Mouse (Mus musculus): Measurements from ENCODE around the gene Dcaf12l2. TPM values are rescaled to one million over a fixed set of nuclear protein-coding genes. Genes with fewer than 3 reads are reported as not detected.

Gene Dcaf12l2
- not detected in 2 replicates for polyA plus RNA-seq (2012; ENCODE audit: insufficient read depth, low replicate concordance)

DNA sequence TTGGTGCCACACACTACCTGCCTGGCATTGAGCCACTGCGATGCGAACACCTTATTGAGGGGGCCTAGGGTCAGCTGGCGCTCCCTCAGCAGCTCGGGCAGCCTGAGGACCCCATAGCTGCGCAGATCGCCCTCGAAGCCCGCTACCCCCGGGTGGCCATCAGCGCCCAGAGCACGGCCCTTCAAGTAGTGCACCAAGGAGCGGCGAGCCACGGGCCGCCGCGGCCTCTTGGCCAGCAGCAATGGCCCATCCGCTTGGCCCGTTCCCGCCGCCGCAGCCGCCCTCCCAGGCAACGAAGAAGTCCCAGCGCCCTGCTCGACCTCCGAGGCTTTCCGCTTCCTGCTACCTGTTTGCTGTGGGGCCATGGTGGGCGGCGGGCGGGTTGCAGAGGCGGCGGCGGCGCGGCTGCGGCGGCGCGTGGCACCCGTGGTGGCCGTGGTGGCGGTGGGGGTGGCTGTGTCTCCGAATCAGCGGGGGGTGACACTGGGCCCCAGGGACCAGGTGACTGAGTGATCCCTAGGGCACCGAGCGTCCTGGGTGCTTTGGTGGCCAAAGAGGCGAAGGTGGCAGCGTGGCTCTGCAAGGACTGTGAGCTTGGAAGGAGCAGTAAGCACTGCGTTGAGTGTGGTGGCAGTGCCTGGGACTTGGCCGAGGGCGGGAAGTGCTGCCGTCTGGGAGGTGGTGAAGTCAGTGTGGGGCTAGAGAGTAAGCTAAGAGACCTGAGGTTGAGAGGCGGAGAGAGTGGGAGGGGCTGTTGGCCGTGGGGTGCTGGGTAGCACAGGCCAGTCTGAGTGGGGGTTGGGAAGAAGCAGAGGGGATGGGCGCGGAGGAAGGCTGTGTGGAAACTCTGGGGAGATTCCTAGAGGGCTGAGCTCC, at the start of gene Dcaf12l2:
TSS of gene Dcaf12l2 (minus strand) at position 697 of the 876 bp plus-strand sequence.
- Histone ChIP-seq H3K36me3 (replicated peaks; ENCODE audit: low read length) (no peaks in the 10 kb centered on the region), H3K9me3 (peaks cover 15% of the 10 kb centered on the region), H3K27me3 (replicated peaks) (peaks cover 16% of the 10 kb centered on the region), H3K4me3 (replicated peaks) (peak within 1 kb of the TSS; percentile 77), H3K4me1 (peaks cover 4% of the 10 kb centered on the region; the same call in 1 of the 2 replicates)
- TF ChIP-seq GATA1 (IDR thresholded peaks at IDR 0.05; ENCODE audit: borderline replicate concordance, low read length) = no peak

DNA sequence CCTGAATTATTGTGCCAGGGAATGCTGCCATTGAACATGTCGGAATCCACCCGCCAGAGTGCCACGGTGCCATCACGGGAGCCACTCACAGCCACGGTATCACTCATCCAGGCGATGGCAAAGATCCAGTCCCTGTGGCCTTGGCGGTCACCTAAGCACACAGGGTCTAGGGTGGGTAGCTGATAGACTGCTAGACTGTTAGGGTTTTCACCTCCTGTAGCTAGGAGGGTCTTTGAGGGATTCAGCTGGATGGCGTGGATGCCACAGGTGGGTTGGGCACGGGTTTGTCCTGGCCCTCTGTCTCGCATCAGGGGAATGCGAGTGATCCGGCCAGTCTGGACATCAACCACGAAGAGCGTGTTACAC, 879 bp downstream of the Dcaf12l2 start:
- H3K27me3 ChIP-seq (replicated peaks) = peaks cover 16% of the 10 kb centered on the region
- TF ChIP-seq FLI1 (IDR thresholded peaks at IDR 0.05; ENCODE audit: low read length) (no peak), GATA1 (IDR thresholded peaks at IDR 0.05; ENCODE audit: borderline replicate concordance, low read length) (no peak)
- peaks cover 4% of the 10 kb centered on the region; the same call in 1 of the 2 replicates for H3K4me1 ChIP-seq
- H3K36me3 ChIP-seq (replicated peaks; ENCODE audit: low read length) = no peaks in the 10 kb centered on the region
- no peak overlapping the region for H3K4me3 ChIP-seq (replicated peaks)
- H3K9me3 ChIP-seq = peaks cover 15% of the 10 kb centered on the region
